Mouse (Mus musculus): ENCODE data around the gene Erg. TPM values are rescaled to one million over a fixed set of nuclear protein-coding genes. Genes with fewer than 3 reads are reported as not detected.

The Erg gene
- polyA plus RNA-seq, 1 experiment: not detected

DNA sequence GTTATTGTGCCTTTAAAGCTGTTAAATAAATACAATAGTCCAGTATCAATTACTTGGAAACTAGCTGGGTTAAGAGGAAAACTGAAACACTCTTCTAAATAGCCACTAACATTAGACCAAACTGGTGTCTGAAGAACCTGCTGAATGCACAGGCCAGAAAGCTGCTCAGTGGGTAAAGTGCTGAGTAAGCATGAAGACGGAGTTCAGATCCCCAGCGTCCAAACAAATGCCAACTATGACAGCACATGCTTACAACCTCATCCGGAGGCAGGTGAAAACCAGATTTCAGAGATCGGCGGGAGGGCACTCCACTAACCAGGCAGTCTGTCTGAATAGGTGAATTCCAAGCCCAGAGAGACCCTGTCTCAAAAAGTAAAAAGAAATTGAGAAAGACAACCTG, 41.6 kb downstream of the Erg start:
- Histone ChIP-seq H3K4me1 (ENCODE audit: control insufficient read depth, insufficient read depth, low read length) (no peaks in the 10 kb centered on the region), H3K4me3 (ENCODE audit: insufficient read depth, low read length) (no peak overlapping the region), H3K27ac (ENCODE audit: insufficient read depth, low read depth, low read length) (no peak overlapping the region)
- no peak for TF ChIP-seq CTCF (IDR thresholded peaks at IDR 0.05; ENCODE audit: low read depth, low read length)
- no peak for TF ChIP-seq POLR2A (IDR thresholded peaks at IDR 0.05; ENCODE audit: borderline replicate concordance, low read depth, low read length)

DNA sequence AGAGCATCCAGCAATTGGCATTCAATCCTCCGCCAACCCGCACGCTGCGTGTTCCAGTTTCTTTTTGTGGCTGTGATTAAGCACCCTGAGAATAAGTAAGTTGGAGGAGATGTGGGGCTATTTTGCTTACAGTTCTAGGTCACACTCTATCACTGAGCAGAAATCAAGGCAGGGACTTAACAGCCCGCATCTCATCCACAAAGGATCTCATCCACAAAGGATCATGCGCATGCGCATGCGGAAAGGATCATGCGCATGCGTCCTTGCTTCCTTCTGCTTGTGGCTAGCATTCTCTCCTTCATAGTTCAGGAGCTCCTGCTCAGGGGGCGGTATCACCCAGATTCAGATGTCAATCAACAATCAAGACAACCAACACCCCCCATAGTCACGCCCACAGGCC, 42.9 kb downstream of the Erg start:
- H3K4me3 ChIP-seq (ENCODE audit: insufficient read depth, low read length): no peak overlapping the region
- no peak for TF ChIP-seq POLR2A (IDR thresholded peaks at IDR 0.05; ENCODE audit: borderline replicate concordance, low read depth, low read length)
- TF ChIP-seq CTCF (IDR thresholded peaks at IDR 0.05; ENCODE audit: low read depth, low read length): no peak
- no peak overlapping the region for H3K27ac ChIP-seq (ENCODE audit: insufficient read depth, low read depth, low read length)

DNA sequence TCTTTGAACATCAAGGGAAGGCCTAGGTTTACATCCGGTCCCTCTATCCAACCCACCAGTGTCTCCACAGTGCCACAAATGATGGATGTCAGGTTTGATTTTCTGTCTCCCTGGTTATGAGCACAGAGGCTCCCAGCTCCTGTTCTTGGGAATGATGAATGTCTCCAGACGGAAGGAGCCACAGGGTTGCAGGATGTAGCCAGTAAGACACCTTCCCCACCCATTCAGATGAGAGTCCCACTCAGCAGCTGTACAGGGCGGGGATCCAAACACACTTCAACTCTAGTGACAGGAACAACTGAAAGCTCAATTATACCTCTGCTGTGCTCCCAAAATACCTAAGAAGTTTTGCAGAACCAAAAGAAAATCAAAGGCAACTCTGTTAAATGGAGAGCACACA, 51.2 kb downstream of the Erg start:
- no peak overlapping the region for H3K4me3 ChIP-seq (ENCODE audit: insufficient read depth, low read length)
- no peak overlapping the region for H3K27ac ChIP-seq (ENCODE audit: insufficient read depth, low read depth, low read length)
- no peaks in the 10 kb centered on the region for H3K4me1 ChIP-seq (ENCODE audit: control insufficient read depth, insufficient read depth, low read length)
- TF ChIP-seq POLR2A (IDR thresholded peaks at IDR 0.05; ENCODE audit: borderline replicate concordance, low read depth, low read length) (no peak), CTCF (IDR thresholded peaks at IDR 0.05; ENCODE audit: low read depth, low read length) (no peak)

More for the DNA sequence above, 42.9 kb downstream of the Erg start:
- no peaks in the 10 kb centered on the region for H3K4me1 ChIP-seq (ENCODE audit: control insufficient read depth, insufficient read depth, low read length)

DNA sequence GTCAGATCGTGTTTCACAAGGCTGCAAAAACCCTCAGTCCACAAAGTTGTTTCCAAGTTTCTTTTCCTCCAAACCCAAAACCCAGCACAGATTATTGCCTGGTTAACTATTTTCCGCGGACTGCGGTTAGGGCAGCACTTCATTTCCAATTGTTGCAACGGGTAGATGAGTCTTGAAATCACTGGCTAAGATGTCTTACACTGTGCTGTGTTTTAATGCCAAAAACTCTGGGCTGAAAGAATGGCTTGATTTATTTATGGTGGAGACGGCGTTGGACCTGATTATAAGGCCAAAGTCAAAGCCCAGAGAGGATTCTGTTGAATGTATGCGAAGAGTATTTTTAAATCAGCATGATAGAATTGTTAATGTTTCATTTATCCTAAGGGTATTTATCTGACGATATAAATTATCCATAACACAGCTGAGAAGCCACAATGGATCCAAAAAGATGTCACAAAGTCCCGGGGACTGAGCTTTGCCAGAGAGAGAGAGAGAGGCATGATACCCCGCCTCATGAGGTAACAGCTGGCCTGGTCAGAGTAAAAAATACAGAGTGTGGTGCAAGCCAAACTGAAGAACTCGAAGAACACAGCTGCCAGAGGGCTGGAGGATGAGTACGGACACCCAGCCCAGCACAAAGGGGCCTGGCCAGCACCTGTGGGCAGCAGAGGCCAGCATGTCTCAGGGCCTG, 53.9 kb downstream of the Erg start:
- TF ChIP-seq CTCF (IDR thresholded peaks at IDR 0.05; ENCODE audit: low read depth, low read length) (no peak), POLR2A (IDR thresholded peaks at IDR 0.05; ENCODE audit: borderline replicate concordance, low read depth, low read length) (no peak)
- Histone ChIP-seq H3K4me3 (ENCODE audit: insufficient read depth, low read length) (no peak overlapping the region), H3K4me1 (ENCODE audit: control insufficient read depth, insufficient read depth, low read length) (no peaks in the 10 kb centered on the region), H3K27ac (ENCODE audit: insufficient read depth, low read depth, low read length) (no peak overlapping the region)

GRCm38 (mm10) chr16:95527561-95527960, 58.8 kb downstream of the Erg start:
- Histone ChIP-seq H3K4me1 (ENCODE audit: control insufficient read depth, insufficient read depth, low read length) (no peaks in the 10 kb centered on the region), H3K4me3 (ENCODE audit: insufficient read depth, low read length) (no peak overlapping the region), H3K27ac (ENCODE audit: insufficient read depth, low read depth, low read length) (no peak overlapping the region)
- TF ChIP-seq CTCF (IDR thresholded peaks at IDR 0.05; ENCODE audit: low read depth, low read length) (no peak), POLR2A (IDR thresholded peaks at IDR 0.05; ENCODE audit: borderline replicate concordance, low read depth, low read length) (no peak)

DNA sequence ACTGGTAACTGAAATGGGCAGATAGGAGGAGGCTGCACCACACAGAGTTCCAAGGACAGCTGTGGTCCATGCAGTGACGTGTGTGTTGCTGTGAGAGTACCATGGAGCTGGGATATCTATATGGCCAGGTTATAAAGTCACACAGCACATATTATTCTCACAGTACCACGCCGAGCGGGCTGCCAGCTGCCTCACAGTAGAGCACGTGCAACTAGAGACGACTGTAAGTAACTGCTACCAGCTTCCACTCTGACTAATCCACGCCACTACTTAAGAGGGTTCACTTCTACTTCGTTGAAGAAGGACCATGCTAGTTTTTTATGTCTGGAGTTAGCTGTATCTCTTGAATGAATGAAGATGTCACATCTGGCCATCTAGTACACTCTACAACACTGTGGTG, 66.9 kb downstream of the Erg start:
- TF ChIP-seq CTCF (IDR thresholded peaks at IDR 0.05; ENCODE audit: low read depth, low read length) (no peak), POLR2A (IDR thresholded peaks at IDR 0.05; ENCODE audit: borderline replicate concordance, low read depth, low read length) (no peak)
- Histone ChIP-seq H3K4me3 (ENCODE audit: insufficient read depth, low read length) (no peak overlapping the region), H3K4me1 (ENCODE audit: control insufficient read depth, insufficient read depth, low read length) (no peaks in the 10 kb centered on the region), H3K27ac (ENCODE audit: insufficient read depth, low read depth, low read length) (no peak overlapping the region)

- TF ChIP-seq POLR2A (IDR thresholded peaks at IDR 0.05; ENCODE audit: borderline replicate concordance, low read depth, low read length) (no peak), CTCF (IDR thresholded peaks at IDR 0.05; ENCODE audit: low read depth, low read length) (no peak)
- no peaks in the 10 kb centered on the region for H3K4me1 ChIP-seq (ENCODE audit: control insufficient read depth, insufficient read depth, low read length)
- H3K4me3 ChIP-seq (ENCODE audit: insufficient read depth, low read length): no peak overlapping the region
- H3K27ac ChIP-seq (ENCODE audit: insufficient read depth, low read depth, low read length): no peak overlapping the region
Observed at GRCm38 (mm10) chr16:95506051-95506450, 80.3 kb downstream of the Erg start.

DNA sequence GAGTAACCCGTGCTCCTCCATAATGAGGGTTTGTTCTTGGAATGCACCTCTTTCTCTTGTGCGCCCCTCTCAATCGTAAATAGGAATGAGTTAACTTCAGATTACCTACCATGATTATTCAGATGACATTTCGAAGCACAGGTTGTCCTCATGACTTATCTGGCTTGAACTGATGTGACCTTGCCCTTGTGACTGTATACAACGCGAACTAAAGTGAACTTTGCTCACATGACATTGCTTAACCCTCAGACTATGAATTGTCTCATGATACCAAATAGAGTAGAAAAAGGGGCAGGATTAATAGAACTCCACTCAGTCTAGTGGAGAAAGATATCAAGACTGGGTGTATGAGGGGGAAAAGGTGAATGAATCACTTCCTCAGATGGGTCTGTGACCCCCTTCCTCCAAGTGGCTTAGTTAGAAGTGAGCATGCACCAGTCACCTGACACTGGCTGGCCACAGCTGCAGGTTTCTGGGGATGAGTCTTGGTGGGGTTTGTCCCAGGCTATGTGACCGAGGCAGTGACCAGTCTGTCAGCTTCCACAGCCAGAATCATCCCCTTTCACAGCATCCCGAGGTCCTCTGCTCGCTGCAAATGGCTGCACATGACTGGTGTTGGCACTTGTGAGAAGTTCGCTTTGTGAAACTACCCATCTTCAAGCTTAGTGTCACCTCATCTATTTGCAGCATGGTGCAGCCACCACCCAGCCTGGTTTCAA, 89.7 kb downstream of the Erg start:
- H3K4me1 ChIP-seq (ENCODE audit: control insufficient read depth, insufficient read depth, low read length): no peaks in the 10 kb centered on the region
- H3K27ac ChIP-seq (ENCODE audit: insufficient read depth, low read depth, low read length): no peak overlapping the region
- TF ChIP-seq CTCF (IDR thresholded peaks at IDR 0.05; ENCODE audit: low read depth, low read length) (no peak), POLR2A (IDR thresholded peaks at IDR 0.05; ENCODE audit: borderline replicate concordance, low read depth, low read length) (no peak)
- H3K4me3 ChIP-seq (ENCODE audit: insufficient read depth, low read length): no peak overlapping the region

DNA sequence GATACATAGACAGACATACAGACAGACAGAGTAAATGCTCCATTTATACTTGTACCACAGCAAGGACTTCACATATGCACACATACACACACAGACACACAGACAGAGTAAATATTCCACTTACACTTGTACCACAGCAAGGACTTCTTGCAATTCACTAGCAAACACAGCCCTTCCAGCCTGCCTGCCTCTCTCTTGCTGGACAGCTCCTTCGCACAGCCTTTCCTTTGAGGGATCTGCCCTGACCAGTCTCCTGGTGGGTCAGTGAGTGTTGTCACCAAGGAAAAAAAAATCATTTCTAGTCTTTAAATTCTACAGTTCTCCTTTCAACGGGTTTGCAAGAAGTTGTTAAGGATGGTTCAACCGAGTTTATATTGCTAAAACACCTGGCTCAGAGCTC, 92.3 kb downstream of the Erg start:
- no peak overlapping the region for H3K27ac ChIP-seq (ENCODE audit: insufficient read depth, low read depth, low read length)
- TF ChIP-seq CTCF (IDR thresholded peaks at IDR 0.05; ENCODE audit: low read depth, low read length) (no peak), POLR2A (IDR thresholded peaks at IDR 0.05; ENCODE audit: borderline replicate concordance, low read depth, low read length) (no peak)
- no peaks in the 10 kb centered on the region for H3K4me1 ChIP-seq (ENCODE audit: control insufficient read depth, insufficient read depth, low read length)
- no peak overlapping the region for H3K4me3 ChIP-seq (ENCODE audit: insufficient read depth, low read length)

- TF ChIP-seq CTCF (IDR thresholded peaks at IDR 0.05; ENCODE audit: low read depth, low read length): no peak
- TF ChIP-seq POLR2A (IDR thresholded peaks at IDR 0.05; ENCODE audit: borderline replicate concordance, low read depth, low read length): no peak
- H3K4me3 ChIP-seq (ENCODE audit: insufficient read depth, low read length): no peak overlapping the region
- H3K4me1 ChIP-seq (ENCODE audit: control insufficient read depth, insufficient read depth, low read length): no peaks in the 10 kb centered on the region
- H3K27ac ChIP-seq (ENCODE audit: insufficient read depth, low read depth, low read length): no peak overlapping the region
Observed at GRCm38 (mm10) chr16:95493336-95493735, 93.1 kb downstream of the Erg start.
